Mouse (Mus musculus) activated CD4-positive, CD25-positive, alpha-beta regulatory T cell, adult 4 months (primary cell): ENCODE data around the gene Mst1. TPM values are rescaled to one million over a fixed set of nuclear protein-coding genes. Genes with fewer than 3 reads are reported as not detected.

ENCODE experiments used
- ATAC-seq: one replicate; pipeline ENCODE4 v1.8.0; 2017
- polyA plus RNA-seq, 2 experiments: library from polyadenylated mRNA; unstranded; fragments of 100-300 nt; shearing (Covaris generic); gene quantifications; one replicate each; pipeline ENCODE4 v1.2.1; 2017

The Mst1 gene
- under 1 TPM; 0.40 to 0.48 TPM for polyA plus RNA-seq

- ATAC-seq = no peak
These were observed at the start of gene Mst1 for GRCm38 (mm10) chr9:108080168-108080567. Gene Mst1, plus strand, starts transcription at chr9:108080436.

GRCm38 (mm10) chr9:108032126-108032525, 48.1 kb upstream of the Mst1 start:
- no peak for ATAC-seq

DNA sequence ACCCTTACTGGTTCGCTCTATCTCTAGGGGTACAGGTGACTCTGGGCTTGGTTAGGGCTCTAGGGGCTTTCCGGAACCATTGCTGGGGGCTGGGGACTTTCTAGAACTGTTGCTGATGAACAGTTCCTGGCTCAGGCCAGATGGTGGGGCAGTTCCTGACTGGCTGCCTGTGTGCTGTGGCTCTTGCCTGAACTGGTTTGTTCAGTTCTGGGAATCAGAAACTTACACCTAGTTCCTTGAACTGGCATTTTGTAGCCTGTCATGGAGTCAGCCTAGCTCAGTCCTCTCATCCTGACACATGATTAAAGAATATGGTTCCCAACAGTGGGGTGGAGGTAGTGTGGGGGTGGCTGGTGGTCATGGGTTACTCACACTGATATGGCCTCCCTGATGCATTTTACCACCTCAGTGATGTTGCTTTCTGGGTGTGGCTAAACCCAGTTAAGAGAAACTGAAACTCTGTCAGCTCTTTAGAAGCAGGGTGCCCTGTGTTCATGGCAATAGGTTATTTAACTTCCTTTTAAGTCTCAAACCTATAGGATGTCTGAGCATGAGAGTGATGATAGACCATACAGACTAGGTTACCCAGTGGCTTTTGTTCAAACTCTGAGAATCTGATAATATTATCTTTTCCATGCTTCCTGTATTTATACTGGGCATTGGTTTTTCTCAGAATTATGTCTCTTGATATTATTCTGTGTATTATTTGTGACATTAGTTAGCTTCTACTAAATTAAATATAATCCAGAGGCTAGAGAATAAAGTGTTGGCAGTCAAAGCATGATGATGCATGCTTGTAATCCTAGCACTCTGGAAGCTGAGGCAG, 44.7 kb upstream of the Mst1 start:
- ATAC-seq = peak; percentile 81

- ATAC-seq = no peak
These were observed 35.3 kb upstream of the Mst1 start for GRCm38 (mm10) chr9:108044751-108045492.

GRCm38 (mm10) chr9:108046582-108046981, 33.7 kb upstream of the Mst1 start:
- no peak for ATAC-seq

- no peak for ATAC-seq
These were observed 32.4 kb upstream of the Mst1 start for GRCm38 (mm10) chr9:108047601-108048565.

- no peak for ATAC-seq
These were observed 31.7 kb upstream of the Mst1 start for GRCm38 (mm10) chr9:108048566-108048955.

- ATAC-seq = peak; percentile 93
These were observed 31.2 kb upstream of the Mst1 start, which contains the start of gene Gmppb for GRCm38 (mm10) chr9:108049016-108049455. Gene Gmppb, plus strand, starts transcription at chr9:108049242.

- ATAC-seq = no peak
These were observed 30.5 kb upstream of the Mst1 start for GRCm38 (mm10) chr9:108049561-108050251.

DNA sequence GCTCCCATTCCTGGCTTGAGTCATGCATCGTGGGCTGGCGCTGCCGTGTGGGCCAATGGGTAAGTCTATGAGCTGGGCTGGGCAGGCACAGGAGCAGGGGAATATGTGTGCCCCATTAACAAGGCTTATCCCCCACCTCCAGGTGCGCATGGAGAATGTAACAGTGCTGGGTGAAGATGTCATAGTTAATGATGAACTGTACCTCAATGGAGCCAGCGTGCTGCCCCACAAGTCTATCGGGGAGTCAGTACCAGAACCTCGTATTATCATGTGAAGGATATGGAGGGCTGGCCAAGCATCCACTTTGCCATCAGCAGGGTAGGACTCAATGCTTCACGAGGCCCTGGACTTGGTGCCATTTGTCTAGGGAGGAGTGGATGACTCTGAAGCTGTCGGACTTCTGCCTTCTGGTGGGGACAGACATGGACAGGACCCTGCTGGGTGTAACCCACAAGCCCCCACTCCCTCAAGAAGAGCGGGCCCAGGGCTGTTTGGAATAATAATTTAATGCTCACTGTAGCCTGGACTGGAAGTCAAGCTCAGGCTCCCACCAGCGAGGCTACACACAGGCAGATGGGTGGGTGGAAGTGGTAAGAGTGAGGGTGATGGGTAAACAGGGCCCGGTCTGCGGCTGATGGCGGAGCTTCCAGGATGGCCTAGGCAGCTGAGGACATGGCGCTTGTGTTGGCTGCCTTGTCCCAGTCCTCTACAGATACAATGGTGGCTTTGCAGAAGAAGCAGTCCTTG, 28.9 kb upstream of the Mst1 start:
- ATAC-seq = no peak

- ATAC-seq = no peak
These were observed 28.4 kb upstream of the Mst1 start for GRCm38 (mm10) chr9:108051931-108052220.

GRCm38 (mm10) chr9:108052411-108052810, 27.8 kb upstream of the Mst1 start:
- ATAC-seq = no peak

GRCm38 (mm10) chr9:108052885-108053664, 27.2 kb upstream of the Mst1 start, which contains the start of gene Amigo3:
Gene Amigo3, plus strand, starts transcription at chr9:108053159.
- ATAC-seq = peak; percentile 54

GRCm38 (mm10) chr9:108053665-108054225, 26.5 kb upstream of the Mst1 start:
- no peak for ATAC-seq

GRCm38 (mm10) chr9:108054331-108055040, 25.8 kb upstream of the Mst1 start:
- ATAC-seq = no peak

GRCm38 (mm10) chr9:108055061-108055460, 25.2 kb upstream of the Mst1 start:
- no peak for ATAC-seq

DNA sequence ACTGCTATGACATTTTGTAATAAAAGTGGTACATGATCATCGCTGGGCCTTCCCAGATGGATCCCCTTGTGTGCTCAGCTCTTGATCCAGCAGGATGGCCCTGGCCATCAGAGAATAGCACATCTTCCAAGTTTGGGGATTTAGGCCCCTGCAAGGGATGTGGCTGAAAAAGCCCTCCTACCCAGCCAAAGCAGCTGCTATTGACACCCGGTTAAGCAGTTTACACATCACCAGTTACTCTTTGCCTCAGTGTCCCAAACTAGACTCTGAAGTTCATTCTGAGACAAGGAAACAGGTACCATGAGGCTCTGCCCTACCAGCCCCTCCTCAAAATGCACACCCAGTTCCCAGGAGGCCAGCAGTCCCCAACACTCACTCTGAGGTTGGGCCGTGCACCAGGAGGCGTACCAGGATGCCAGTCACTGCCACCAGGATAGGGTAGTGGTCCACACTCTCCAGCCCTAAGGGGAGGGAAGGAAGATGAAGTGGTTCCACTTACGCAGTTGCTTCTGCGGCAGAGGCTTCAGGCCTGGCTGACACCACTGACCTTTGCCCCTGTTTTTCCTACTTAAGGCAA, 24.5 kb upstream of the Mst1 start:
- no peak for ATAC-seq

DNA sequence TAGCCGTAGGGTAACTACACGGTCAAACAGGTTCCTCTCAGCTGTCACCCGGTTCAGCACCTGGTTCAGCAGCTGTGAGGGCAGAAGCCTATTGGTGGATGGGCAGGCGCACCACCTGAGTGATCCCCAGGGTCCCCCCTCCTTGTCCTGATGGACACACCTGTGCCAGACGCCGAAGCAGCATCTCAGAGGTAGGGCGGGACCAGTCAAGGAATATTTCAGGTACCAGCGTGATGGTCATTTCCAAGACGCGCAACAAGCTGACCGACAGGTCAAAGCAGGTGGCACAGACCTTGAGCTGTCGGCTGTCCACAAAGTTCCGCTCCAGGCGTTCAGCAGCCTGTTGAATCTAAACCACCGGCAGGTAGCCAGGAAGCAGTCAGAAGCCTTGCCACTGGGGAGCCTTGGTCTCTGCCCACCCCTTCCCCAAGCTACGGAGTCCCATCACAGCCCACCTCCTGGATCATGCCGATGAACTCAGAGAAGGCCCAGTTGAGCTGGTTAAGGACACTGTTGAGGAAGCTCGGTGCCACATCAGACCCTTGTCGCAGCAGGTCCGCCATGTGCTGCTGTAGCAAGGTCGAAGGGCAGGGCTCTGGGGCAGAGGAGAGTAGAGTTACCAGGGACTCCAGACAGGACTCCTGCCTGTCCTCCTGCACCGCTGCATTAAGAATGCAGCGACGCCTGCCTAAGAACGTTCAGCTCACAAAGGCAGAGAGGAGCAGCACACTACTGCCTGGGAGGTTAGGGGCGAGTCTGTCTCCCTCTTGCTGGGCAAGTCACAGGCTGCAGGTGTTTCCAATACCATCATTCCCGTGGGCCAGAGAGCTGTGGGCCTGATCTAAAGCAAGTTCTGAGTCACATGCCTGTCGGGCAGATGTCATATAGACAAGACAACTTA, 23.6 kb upstream of the Mst1 start:
- ATAC-seq = no peak
